Mouse (Mus musculus) heart, embryonic 12.5 days (tissue): ENCODE measurements at regions not wholly inside any gene's neighbourhood (a gene's known extent, or its start where the extent isn't known, plus 50 kb on each side); places are given as distances from the start of the nearest gene placed in this dataset.
A peak's percentile ranks its signal among the peaks of the same experiment; 100 is the strongest.

Experiments
- ATAC-seq: fragments of 200-750 bp; cut with Nextera tagmentation; 2 replicates; pipeline ENCODE4 v1.8.0; 2017; ENCODE audit warnings: moderate TSS enrichment, moderate library complexity; ENCODE audit not compliant: insufficient number of reproducible peaks, low FRiP score
- H3K27ac ChIP-seq: fragments of 300-500 bp; sonication (generic); 2 replicates; pipeline ENCODE4 v1.5.1; 2016; ENCODE audit warnings: mild to moderate bottlenecking, moderate library complexity; ENCODE audit not compliant: poor library complexity, severe bottlenecking
- H3K27me3 ChIP-seq: fragments of 300-500 bp; sonication (generic); replicated peaks from 2 replicates; pipeline ENCODE4 v1.6.1; 2016; ENCODE audit warnings: mild to moderate bottlenecking, moderate library complexity
- H3K36me3 ChIP-seq: fragments of 300-500 bp; sonication (generic); 2 replicates; pipeline ENCODE4 v1.6.1; 2016; ENCODE audit warnings: mild to moderate bottlenecking, moderate library complexity
- H3K4me1 ChIP-seq: fragments of 300-500 bp; sonication (generic); replicated peaks from 2 replicates; pipeline ENCODE4 v1.6.1; 2016; ENCODE audit warnings: mild to moderate bottlenecking
- H3K4me2 ChIP-seq: fragments of 300-500 bp; sonication (generic); 2 replicates; pipeline ENCODE4 v1.6.1; 2016; ENCODE audit warnings: mild to moderate bottlenecking, moderate library complexity
- H3K4me3 ChIP-seq: fragments of 300-500 bp; sonication (generic); 2 replicates; pipeline ENCODE4 v1.5.1; 2016; ENCODE audit warnings: mild to moderate bottlenecking
- H3K9ac ChIP-seq: fragments of 300-500 bp; sonication (generic); 2 replicates; pipeline ENCODE4 v1.6.1; 2016; ENCODE audit warnings: mild to moderate bottlenecking, moderate library complexity
- H3K9me3 ChIP-seq: fragments of 300-500 bp; sonication (generic); replicated peaks from 2 replicates; pipeline ENCODE4 v1.6.1; 2016; ENCODE audit warnings: mild to moderate bottlenecking, moderate library complexity
- WGBS: fragments of 180-500 bp; shearing (Covaris S2); methylation state at CpG from one replicate; pipeline ENCODE4 v1.1.7; 2016; 5-methylcytosine and 5-hydroxymethylcytosine counted together

GRCm38 (mm10) chr10:111795756-111796155 lies 176.7 kb upstream of the Krr1 start:
- Histone ChIP-seq H3K4me2 (no peak overlapping the region), H3K9ac (no peak overlapping the region), H3K27ac (no peak overlapping the region), H3K27me3 (no peaks in the 10 kb centered on the region), H3K4me1 (peaks cover 10% of the 10 kb centered on the region), H3K4me3 (no peak overlapping the region), H3K36me3 (no peaks in the 10 kb centered on the region), H3K9me3 (no peaks in the 10 kb centered on the region)
- WGBS = 67% methylated on average over 3 of the region's 3 CpGs
- no peak for ATAC-seq

GRCm38 (mm10) chr10:111798851-111799281 lies 173.6 kb upstream of the Krr1 start:
- Histone ChIP-seq H3K4me1 (peaks cover 24% of the 10 kb centered on the region), H3K9ac (no peak overlapping the region), H3K27ac (no peak overlapping the region), H3K4me3 (no peak overlapping the region), H3K27me3 (no peaks in the 10 kb centered on the region), H3K4me2 (no peak overlapping the region), H3K9me3 (no peaks in the 10 kb centered on the region), H3K36me3 (no peaks in the 10 kb centered on the region)
- 88% methylated on average over 7 of the region's 7 CpGs for WGBS
- no peak for ATAC-seq

GRCm38 (mm10) chr10:111799850-111800589 lies 172.4 kb upstream of the Krr1 start:
- H3K9ac ChIP-seq = no peak overlapping the region
- no peaks in the 10 kb centered on the region for H3K27me3 ChIP-seq
- no peak overlapping the region for H3K4me2 ChIP-seq
- H3K4me3 ChIP-seq = no peak overlapping the region
- H3K4me1 ChIP-seq = peaks cover 19% of the 10 kb centered on the region
- no peaks in the 10 kb centered on the region for H3K36me3 ChIP-seq
- 69% methylated on average over 14 of the region's 14 CpGs for WGBS
- ATAC-seq = no peak
- H3K27ac ChIP-seq = no peak overlapping the region
- H3K9me3 ChIP-seq = no peaks in the 10 kb centered on the region

- Histone ChIP-seq H3K9ac (no peak overlapping the region), H3K27ac (no peak overlapping the region), H3K9me3 (no peaks in the 10 kb centered on the region), H3K4me2 (no peak overlapping the region), H3K36me3 (no peaks in the 10 kb centered on the region), H3K4me3 (no peak overlapping the region), H3K27me3 (no peaks in the 10 kb centered on the region), H3K4me1 (peaks cover 16% of the 10 kb centered on the region)
- 86% methylated on average over 3 of the region's 3 CpGs for WGBS
- no peak for ATAC-seq
These were observed 171.9 kb upstream of the Krr1 start for GRCm38 (mm10) chr10:111800590-111800935.

GRCm38 (mm10) chr10:111801021-111801793 lies 171.3 kb upstream of the Krr1 start:
- 0 out of 2 replicates have a peak overlapping the region, but pooled peaks have one; percentile 30 for H3K27ac ChIP-seq
- WGBS = 29% methylated on average over 12 of the region's 12 CpGs
- no peak for ATAC-seq

GRCm38 (mm10) chr10:111801794-111802359 lies 170.6 kb upstream of the Krr1 start:
- Histone ChIP-seq H3K4me2 (peak overlapping the region; percentile 30; the same call in 1 of the 2 replicates), H3K4me3 (no peak overlapping the region), H3K27ac (0 out of 2 replicates have a peak overlapping the region, but pooled peaks have one; percentile 30), H3K27me3 (no peaks in the 10 kb centered on the region), H3K9ac (no peak overlapping the region), H3K4me1 (peaks cover 20% of the 10 kb centered on the region), H3K9me3 (no peaks in the 10 kb centered on the region), H3K36me3 (no peaks in the 10 kb centered on the region)
- 57% methylated on average over 12 of the region's 12 CpGs for WGBS
- ATAC-seq = no peak

More at GRCm38 (mm10) chr10:111801021-111801793, 171.3 kb upstream of the Krr1 start:
- H3K4me3 ChIP-seq = no peak overlapping the region
- H3K4me2 ChIP-seq = peak overlapping the region; percentile 30
- no peaks in the 10 kb centered on the region for H3K9me3 ChIP-seq
- no peaks in the 10 kb centered on the region for H3K36me3 ChIP-seq
- H3K27me3 ChIP-seq = no peaks in the 10 kb centered on the region
- H3K9ac ChIP-seq = no peak overlapping the region
- H3K4me1 ChIP-seq = peaks cover 13% of the 10 kb centered on the region

- H3K27me3 ChIP-seq = no peaks in the 10 kb centered on the region
- no peaks in the 10 kb centered on the region for H3K9me3 ChIP-seq
- 72% methylated on average over 3 of the region's 3 CpGs for WGBS
- no peak for ATAC-seq
- no peak overlapping the region for H3K27ac ChIP-seq
- peaks cover 18% of the 10 kb centered on the region for H3K4me1 ChIP-seq
- H3K36me3 ChIP-seq = no peaks in the 10 kb centered on the region
- H3K4me3 ChIP-seq = no peak overlapping the region
- no peak overlapping the region for H3K4me2 ChIP-seq
- no peak overlapping the region for H3K9ac ChIP-seq
These were observed 166.1 kb upstream of the Krr1 start for GRCm38 (mm10) chr10:111806333-111806732.

- Histone ChIP-seq H3K4me2 (no peak overlapping the region), H3K36me3 (no peaks in the 10 kb centered on the region), H3K9ac (no peak overlapping the region; the same call in 1 of the 2 replicates), H3K9me3 (no peaks in the 10 kb centered on the region), H3K27ac (peak overlapping the region; percentile 31; the same call in 1 of the 2 replicates), H3K4me1 (peaks cover 13% of the 10 kb centered on the region), H3K4me3 (no peak overlapping the region), H3K27me3 (no peaks in the 10 kb centered on the region)
- no peak for ATAC-seq
- WGBS = 34% methylated on average over 5 of the region's 5 CpGs
These were observed 165.5 kb upstream of the Krr1 start for GRCm38 (mm10) chr10:111806916-111807315.

- no peak overlapping the region for H3K4me3 ChIP-seq
- ATAC-seq = no peak
- no peaks in the 10 kb centered on the region for H3K9me3 ChIP-seq
- no peaks in the 10 kb centered on the region for H3K36me3 ChIP-seq
- no peak overlapping the region for H3K9ac ChIP-seq
- no peak overlapping the region for H3K27ac ChIP-seq
- 86% methylated on average over 4 of the region's 4 CpGs for WGBS
- no peaks in the 10 kb centered on the region for H3K4me1 ChIP-seq
- no peak overlapping the region for H3K4me2 ChIP-seq
- no peaks in the 10 kb centered on the region for H3K27me3 ChIP-seq
These were observed 158.7 kb upstream of the Krr1 start for GRCm38 (mm10) chr10:111813736-111814135.

- Histone ChIP-seq H3K27ac (no peak overlapping the region), H3K4me1 (no peaks in the 10 kb centered on the region), H3K4me3 (no peak overlapping the region), H3K36me3 (no peaks in the 10 kb centered on the region), H3K27me3 (no peaks in the 10 kb centered on the region), H3K9ac (no peak overlapping the region), H3K9me3 (no peaks in the 10 kb centered on the region), H3K4me2 (no peak overlapping the region)
- WGBS = 56% methylated on average over 5 of the region's 5 CpGs
- no peak for ATAC-seq
These were observed 157.8 kb upstream of the Krr1 start for GRCm38 (mm10) chr10:111814648-111815047.

- Histone ChIP-seq H3K27ac (no peak overlapping the region), H3K27me3 (no peaks in the 10 kb centered on the region), H3K4me2 (no peak overlapping the region), H3K4me1 (no peaks in the 10 kb centered on the region), H3K9me3 (no peaks in the 10 kb centered on the region), H3K9ac (no peak overlapping the region), H3K4me3 (no peak overlapping the region), H3K36me3 (no peaks in the 10 kb centered on the region)
- WGBS = 71% methylated on average over 2 of the region's 2 CpGs
- no peak for ATAC-seq
These were observed 157.3 kb upstream of the Krr1 start for GRCm38 (mm10) chr10:111815160-111815559.
